Mouse (Mus musculus) embryonic facial prominence, embryonic 11.5 days (tissue): ENCODE measurements around the gene Ripk1. TPM values are rescaled to one million over a fixed set of nuclear protein-coding genes. Genes with fewer than 3 reads are reported as not detected.
A peak's percentile ranks its signal among the peaks of the same experiment; 100 is the strongest.
"Not testable (repeated sequence)": the region's sequence is repeated elsewhere in the genome, so short reads cannot be mapped to it uniquely, and the experiment has no call there.

Source experiments
- ATAC-seq: fragments of 200-750 bp; cut with Nextera tagmentation; replicated peaks from 2 replicates; pipeline ENCODE4 v1.8.0; 2017; ENCODE audit warnings: low read depth; ENCODE audit not compliant: insufficient number of reproducible peaks, low FRiP score, low TSS enrichment
- DNase-seq: peaks from one replicate; pipeline ENCODE4 v3.0.0-alpha.2; 2015; ENCODE audit warnings: low spot score
- H3K27ac ChIP-seq: fragments of 300-500 bp; sonication (generic); replicated peaks from 2 replicates; pipeline ENCODE4 v1.5.1; 2014; ENCODE audit warnings: mild to moderate bottlenecking, low read depth, low read length, control low read depth
- H3K27me3 ChIP-seq: fragments of 300-500 bp; sonication (generic); 2 replicates; pipeline ENCODE4 v1.6.1; 2014; ENCODE audit warnings: mild to moderate bottlenecking, low read length, moderate library complexity, mixed read lengths; ENCODE audit not compliant: control insufficient read depth, insufficient read depth
- H3K36me3 ChIP-seq: fragments of 300-500 bp; sonication (generic); replicated peaks from 2 replicates; pipeline ENCODE4 v1.6.1; 2014; ENCODE audit warnings: low read depth, mild to moderate bottlenecking, low read length, moderate library complexity, mixed read lengths; ENCODE audit not compliant: control insufficient read depth, insufficient read depth
- H3K4me1 ChIP-seq: fragments of 300-500 bp; sonication (generic); 2 replicates; pipeline ENCODE4 v1.6.1; 2014; ENCODE audit warnings: low read length, mixed read lengths; ENCODE audit not compliant: control insufficient read depth, insufficient read depth
- H3K4me2 ChIP-seq: fragments of 300-500 bp; sonication (generic); 2 replicates; pipeline ENCODE4 v1.6.1; 2014; ENCODE audit warnings: low read depth, mild to moderate bottlenecking, control low read depth, low read length, moderate library complexity
- H3K4me3 ChIP-seq: fragments of 300-500 bp; sonication (generic); 2 replicates; pipeline ENCODE4 v1.5.1; 2014; ENCODE audit warnings: low read depth, low read length, control low read depth
- H3K9ac ChIP-seq: fragments of 300-500 bp; sonication (generic); replicated peaks from 2 replicates; pipeline ENCODE4 v1.6.1; 2014; ENCODE audit warnings: mild to moderate bottlenecking, control low read depth, low read length
- H3K9me3 ChIP-seq: fragments of 300-500 bp; sonication (generic); replicated peaks from 2 replicates; pipeline ENCODE4 v1.6.1; 2016; ENCODE audit warnings: mild to moderate bottlenecking, low read length, inconsistent platforms, mixed read lengths; ENCODE audit not compliant: control insufficient read depth
- WGBS: fragments of 180-500 bp; shearing (Covaris S2); extraction: QIAGEN DNeasy Blood & Tissue Kit; methylation state at CpG from one replicate; pipeline ENCODE4 v1.1.7; 2014; 5-methylcytosine and 5-hydroxymethylcytosine counted together
- polyA plus RNA-seq: library from polyadenylated mRNA; unstranded; fragments of >200 nt; fragmentation: Nextera tagmentation; extraction: Ambion mirVana; gene quantifications from 2 replicates; pipeline ENCODE4 v1.2.1, GENCODE M21; 2014

Ripk1 gene
- polyA plus RNA-seq, 1 experiment from 2014 or later = 13.1 TPM

DNA sequence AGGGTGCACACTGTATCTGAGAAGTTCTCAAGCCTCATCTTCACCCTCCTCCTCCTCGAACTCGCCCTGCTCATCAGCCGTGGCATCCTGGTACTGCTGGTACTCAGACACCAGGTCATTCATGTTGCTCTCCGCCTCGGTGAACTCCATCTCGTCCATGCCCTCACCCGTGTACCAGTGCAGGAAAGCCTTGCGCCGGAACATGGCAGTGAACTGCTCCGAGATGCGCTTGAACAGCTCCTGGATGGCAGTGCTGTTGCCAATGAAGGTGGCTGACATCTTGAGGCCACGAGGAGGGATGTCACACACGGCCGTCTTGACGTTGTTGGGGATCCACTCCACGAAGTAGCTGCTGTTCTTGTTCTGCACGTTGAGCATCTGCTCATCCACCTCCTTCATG lies 72.3 kb downstream of the Ripk1 start:
- H3K4me1 ChIP-seq, H3K9ac ChIP-seq, H3K27ac ChIP-seq, H3K36me3 ChIP-seq, H3K4me3 ChIP-seq, H3K27me3 ChIP-seq, DNase-seq, H3K4me2 ChIP-seq, H3K9me3 ChIP-seq, ATAC-seq: not testable (repeated sequence)
- WGBS = 93% methylated on average over 9 of the region's 17 CpGs

GRCm38 (mm10) chr13:34075893-34076292 lies 73.7 kb downstream of the Ripk1 start:
- not testable (repeated sequence) for H3K4me1 ChIP-seq, H3K36me3 ChIP-seq, DNase-seq, H3K4me3 ChIP-seq, H3K9me3 ChIP-seq, H3K27ac ChIP-seq, ATAC-seq, H3K9ac ChIP-seq, H3K4me2 ChIP-seq, H3K27me3 ChIP-seq
- 88% methylated on average over 6 of the region's 6 CpGs for WGBS

DNA sequence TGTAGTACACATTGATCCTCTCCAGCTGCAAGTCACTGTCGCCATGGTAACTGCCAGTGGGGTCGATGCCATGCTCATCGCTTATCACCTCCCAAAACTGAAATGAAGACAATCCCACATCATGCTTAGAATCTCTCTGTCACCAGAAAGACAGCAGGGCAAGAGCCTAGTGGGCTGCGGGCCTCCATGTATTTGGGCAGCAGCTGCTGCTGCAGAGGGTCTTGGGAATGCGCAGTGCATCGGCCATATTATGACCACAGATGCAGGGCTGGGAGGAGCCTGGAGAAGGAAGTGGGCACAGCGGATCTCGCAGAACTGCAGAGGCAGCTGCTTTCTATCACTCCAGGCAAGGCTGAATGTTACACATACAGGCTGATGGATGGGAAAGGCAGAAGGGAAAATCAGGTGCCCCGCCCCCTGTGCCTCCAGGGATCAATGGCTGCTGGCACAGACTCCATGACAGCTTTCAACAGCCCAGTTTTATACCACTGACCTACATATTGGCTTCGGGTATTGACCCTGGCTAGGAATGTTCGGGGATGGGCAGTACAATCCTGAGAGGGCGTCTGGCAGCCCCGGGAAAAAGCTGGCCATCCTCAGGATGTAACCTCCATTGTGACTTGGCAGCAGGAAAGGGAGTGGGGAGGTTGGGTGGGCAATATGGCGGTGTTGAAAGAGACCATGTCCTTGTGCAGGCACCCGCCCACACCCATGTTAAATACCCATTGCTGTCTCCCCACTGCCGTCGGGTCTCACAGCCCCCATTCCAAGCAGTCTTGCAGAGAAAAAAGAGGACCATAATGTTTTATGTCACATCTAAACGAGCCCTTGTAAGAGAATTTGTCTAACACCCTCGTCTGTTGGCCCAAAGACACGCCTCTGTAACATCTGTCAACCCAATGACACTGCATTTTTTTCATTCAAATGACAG lies 74.7 kb downstream of the Ripk1 start:
- DNase-seq (peak; percentile 15), ATAC-seq (no peak; the same call in 1 of the 2 replicates)
- 62% methylated on average over 20 of the region's 20 CpGs for WGBS
- Histone ChIP-seq H3K27ac (no peak overlapping the region), H3K27me3 (no peaks in the 10 kb centered on the region), H3K4me3 (peak overlapping the region; percentile 50; the same call in 1 of the 2 replicates), H3K4me2 (peak overlapping the region; percentile 3), H3K4me1 (no peaks in the 10 kb centered on the region), H3K9me3 (no peaks in the 10 kb centered on the region), H3K9ac (peak overlapping the region; percentile 18; the same call in 1 of the 2 replicates), H3K36me3 (no peaks in the 10 kb centered on the region)

GRCm38 (mm10) chr13:34077492-34078271 lies 75.5 kb downstream of the Ripk1 start, which contains the start of gene Tubb2a:
Gene Tubb2a (minus strand): TSS chr13:34078007.
- Histone ChIP-seq H3K4me3 (peak within 1 kb of the TSS; percentile 50), H3K9me3 (no peaks in the 10 kb centered on the region), H3K4me2 (peak within 1 kb of the TSS; percentile 80), H3K4me1 (no peaks in the 10 kb centered on the region), H3K27ac (no peak within 1 kb of the TSS), H3K27me3 (no peaks in the 10 kb centered on the region), H3K36me3 (no peaks in the 10 kb centered on the region), H3K9ac (peak within 1 kb of the TSS; percentile 67)
- ATAC-seq (peak; percentile 84), DNase-seq (peak; percentile 87)
- 1% methylated on average over 43 of the region's 45 CpGs for WGBS

DNA sequence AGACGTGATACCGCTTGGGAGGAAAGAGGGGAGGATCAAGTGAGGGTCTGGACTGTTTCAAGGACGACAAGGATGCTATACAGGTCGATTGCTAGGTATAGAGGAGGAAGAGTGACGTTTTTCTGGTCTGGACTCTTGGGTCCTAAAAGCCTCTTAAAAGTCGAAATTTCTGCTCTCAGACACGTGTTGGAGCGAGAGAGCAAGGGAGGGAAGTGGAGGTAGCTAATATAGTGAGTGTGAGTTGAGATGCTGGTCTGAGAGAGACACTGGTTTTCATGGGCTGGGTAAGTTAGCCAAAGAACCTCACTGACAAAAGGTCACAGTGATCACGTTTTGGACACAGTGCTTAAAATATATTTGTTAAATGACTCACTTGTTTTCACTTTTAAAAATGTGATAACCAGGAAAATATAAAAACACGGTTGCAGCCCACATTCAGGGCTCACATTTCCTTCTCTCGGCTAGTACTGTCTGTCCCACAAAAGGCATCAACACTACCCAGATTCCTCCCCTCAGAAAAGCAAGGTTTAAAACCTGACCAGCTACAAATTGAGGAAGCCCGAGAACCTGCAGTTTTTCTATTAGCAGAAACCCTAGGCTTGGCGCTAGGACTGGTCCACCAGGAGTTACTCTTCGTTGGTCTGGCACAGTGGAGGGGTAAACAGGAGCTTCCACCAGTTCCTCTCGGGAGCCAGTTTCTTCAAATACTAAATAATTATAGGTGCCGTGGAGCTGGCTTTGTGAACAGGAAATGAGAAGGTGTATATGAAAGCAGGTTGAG lies 76.5 kb downstream of the Ripk1 start:
- Histone ChIP-seq H3K4me3 (peak overlapping the region; percentile 50; the same call in 1 of the 2 replicates), H3K9ac (peak overlapping the region; percentile 67), H3K36me3 (no peaks in the 10 kb centered on the region), H3K27me3 (no peaks in the 10 kb centered on the region), H3K4me1 (no peaks in the 10 kb centered on the region), H3K27ac (no peak overlapping the region), H3K9me3 (no peaks in the 10 kb centered on the region), H3K4me2 (peak overlapping the region; percentile 80)
- DNase-seq (no peak), ATAC-seq (peak; percentile 19; the same call in 1 of the 2 replicates)
- 38% methylated on average over 16 of the region's 16 CpGs for WGBS

- H3K27me3 ChIP-seq = no peaks in the 10 kb centered on the region
- DNase-seq = no peak
- H3K27ac ChIP-seq = no peak overlapping the region
- no peaks in the 10 kb centered on the region for H3K36me3 ChIP-seq
- no peak overlapping the region for H3K4me2 ChIP-seq
- no peak for ATAC-seq
- H3K9ac ChIP-seq = no peak overlapping the region
- H3K4me3 ChIP-seq = no peak overlapping the region
- no peaks in the 10 kb centered on the region for H3K9me3 ChIP-seq
- no peaks in the 10 kb centered on the region for H3K4me1 ChIP-seq
- WGBS = 86% methylated on average over 3 of the region's 3 CpGs
These were observed 77.6 kb downstream of the Ripk1 start for GRCm38 (mm10) chr13:34079801-34080200.

- ATAC-seq (no peak), DNase-seq (no peak)
- 83% methylated on average over 4 of the region's 4 CpGs for WGBS
- Histone ChIP-seq H3K9me3 (no peaks in the 10 kb centered on the region), H3K36me3 (no peaks in the 10 kb centered on the region), H3K9ac (no peak overlapping the region), H3K4me2 (no peak overlapping the region), H3K27ac (no peak overlapping the region), H3K27me3 (no peaks in the 10 kb centered on the region), H3K4me3 (no peak overlapping the region), H3K4me1 (no peaks in the 10 kb centered on the region)
These were observed 79.8 kb downstream of the Ripk1 start for GRCm38 (mm10) chr13:34081926-34082325.
